Mouse (Mus musculus) monocyte, adult 5-6 weeks (primary cell): ENCODE results near the gene Gm49601. TPM values are rescaled to one million over a fixed set of nuclear protein-coding genes. Genes with fewer than 3 reads are reported as not detected.

Source experiments
- ATAC-seq: fragments of 153-309, 156-312 bp; replicated peaks from 2 replicates; pipeline ENCODE4 v1.8.0; 2017; ENCODE audit warnings: mild to moderate bottlenecking; ENCODE audit not compliant: low TSS enrichment, insufficient number of reproducible peaks, severe bottlenecking, poor library complexity, low FRiP score
- total RNA-seq: library from RNA; stranded (forward); fragments of 200-1000, 200-491, 200-594 nt; gene quantifications from 3 replicates; pipeline ENCODE4 v1.2.3, GENCODE M21; 2017

The Gm49601 gene
- total RNA-seq, 1 experiment from 2014 or later: 1.0 TPM

- ATAC-seq: no peak
Measured at GRCm38 (mm10) chr16:18618297-18618696, 7.9 kb downstream of the Gm49601 start.

GRCm38 (mm10) chr16:18617370-18618065 lies 8.7 kb downstream of the Gm49601 start:
- ATAC-seq: peak; percentile 52

GRCm38 (mm10) chr16:18613301-18613700 lies 12.9 kb downstream of the Gm49601 start:
- ATAC-seq: no peak

GRCm38 (mm10) chr16:18611752-18612151 lies 14.5 kb downstream of the Gm49601 start:
- ATAC-seq: no peak

GRCm38 (mm10) chr16:18609099-18609498 lies 17.1 kb downstream of the Gm49601 start:
- no peak for ATAC-seq

GRCm38 (mm10) chr16:18608226-18608625 lies 18.0 kb downstream of the Gm49601 start:
- ATAC-seq: no peak

- no peak for ATAC-seq
Measured at GRCm38 (mm10) chr16:18605705-18606104, 20.5 kb downstream of the Gm49601 start.

GRCm38 (mm10) chr16:18604267-18604701 lies 21.9 kb downstream of the Gm49601 start:
- no peak for ATAC-seq

- no peak for ATAC-seq
Measured at GRCm38 (mm10) chr16:18601447-18601846, 24.8 kb downstream of the Gm49601 start.

- ATAC-seq: no peak
Measured at GRCm38 (mm10) chr16:18598006-18598405, 28.2 kb downstream of the Gm49601 start.

- ATAC-seq: no peak
Measured at GRCm38 (mm10) chr16:18596255-18596654, 30.0 kb downstream of the Gm49601 start.

GRCm38 (mm10) chr16:18593930-18594329 lies 32.3 kb downstream of the Gm49601 start:
- ATAC-seq: no peak

- ATAC-seq: no peak
Measured at GRCm38 (mm10) chr16:18591047-18592018, 34.9 kb downstream of the Gm49601 start.

- no peak for ATAC-seq
Measured at GRCm38 (mm10) chr16:18589804-18590790, 36.1 kb downstream of the Gm49601 start, which contains the start of gene Tbx1. Gene Tbx1 (minus strand): TSS chr16:18590671.

GRCm38 (mm10) chr16:18589080-18589621 lies 37.1 kb downstream of the Gm49601 start:
- ATAC-seq: no peak

- ATAC-seq: no peak
Measured at GRCm38 (mm10) chr16:18588738-18589055, 37.5 kb downstream of the Gm49601 start.

GRCm38 (mm10) chr16:18587847-18588737 lies 38.1 kb downstream of the Gm49601 start:
- no peak for ATAC-seq
